Mouse (Mus musculus) CH12.LX (cell line): ENCODE data around the gene Gm40193. TPM values are rescaled to one million over a fixed set of nuclear protein-coding genes. Genes with fewer than 3 reads are reported as not detected.

Experiments
- DNase-seq: peaks from one replicate; pipeline ENCODE4 v3.0.0-alpha.2; 2013; ENCODE audit errors: extremely low read depth
- H3K27ac ChIP-seq: 2 replicates; pipeline ENCODE4 v1.5.1; 2012; ENCODE audit warnings: low read depth, mild to moderate bottlenecking, control low read depth, moderate library complexity; ENCODE audit not compliant: insufficient read depth
- H3K27me3 ChIP-seq: replicated peaks from 2 replicates; pipeline ENCODE3; 2012; ENCODE audit warnings: inconsistent platforms
- H3K36me3 ChIP-seq, 2 experiments: replicated peaks in 1 of 2; 2 replicates each; pipeline versions ENCODE3 to v1.6.1; 2012; ENCODE audit warnings: inconsistent platforms in 1 of 2, low read length in 1 of 2, mild to moderate bottlenecking in 1 of 2, mixed read lengths in 1 of 2, moderate library complexity in 1 of 2; ENCODE audit not compliant: control insufficient read depth in 1 of 2, insufficient read depth in 1 of 2
- H3K4me1 ChIP-seq, 2 experiments: 2 replicates each; pipeline ENCODE4 v1.6.1; 2012; ENCODE audit warnings: inconsistent platforms in 1 of 2, moderate library complexity in 1 of 2; ENCODE audit not compliant: insufficient read depth in 2 of 2, control insufficient read depth in 1 of 2
- H3K4me2 ChIP-seq: 2 replicates; pipeline ENCODE4 v1.6.1; 2012; ENCODE audit warnings: low read depth, mild to moderate bottlenecking, control low read depth; ENCODE audit not compliant: poor library complexity, insufficient read depth, severe bottlenecking
- H3K4me3 ChIP-seq, 3 experiments: fragments of 150-350 bp in 1 of 3; sonication (generic) in 1 of 3; replicated peaks in 1 of 3; 2 replicates each; pipeline versions ENCODE3 to v1.5.1; 2011 to 2012; ENCODE audit warnings: low read depth in 2 of 3, low read length in 2 of 3, mild to moderate bottlenecking in 2 of 3, moderate library complexity in 2 of 3, control low read depth in 1 of 3, improper control_type of control experiment in 1 of 3, inconsistent platforms in 1 of 3, mixed read lengths in 1 of 3; ENCODE audit not compliant: poor library complexity in 1 of 3
- H3K79me2 ChIP-seq: replicated peaks from 2 replicates; pipeline ENCODE4 v1.6.1; 2012; ENCODE audit warnings: mild to moderate bottlenecking, moderate library complexity; ENCODE audit not compliant: control insufficient read depth, poor library complexity, insufficient read depth, severe bottlenecking; ENCODE audit errors: extremely low read depth
- H3K9ac ChIP-seq: 2 replicates; pipeline ENCODE4 v1.6.1; 2012; ENCODE audit warnings: low read depth, mild to moderate bottlenecking, control low read depth, moderate library complexity; ENCODE audit not compliant: insufficient read depth
- H3K9me3 ChIP-seq: replicated peaks from 2 replicates; pipeline ENCODE3; 2012; ENCODE audit warnings: low read length, inconsistent platforms, mixed read lengths
- CHD2 ChIP-seq: IDR thresholded peaks from 2 replicates; pipeline ENCODE4 v1.6.1; 2011; ENCODE audit warnings: low read length, improper control_type of control experiment
- CTCF ChIP-seq, 2 experiments: IDR thresholded peaks in 1 of 2; conservative IDR thresholded peaks in 1 of 2; 2 replicates each; pipeline ENCODE4 v1.5.1; 2011 to 2012; ENCODE audit warnings: low read depth in 2 of 2, low read length in 2 of 2, improper control_type of control experiment in 1 of 2, inconsistent platforms in 1 of 2, mild to moderate bottlenecking in 1 of 2, moderate library complexity in 1 of 2
- E2F4 ChIP-seq: IDR thresholded peaks from 2 replicates; pipeline ENCODE4 v1.6.1; 2011; ENCODE audit warnings: low read depth, low read length, improper control_type of control experiment; ENCODE audit not compliant: insufficient replicate concordance
- ELF1 ChIP-seq: IDR thresholded peaks from 2 replicates; pipeline ENCODE4 v1.6.1; 2014; ENCODE audit warnings: low read depth, mild to moderate bottlenecking, inconsistent platforms, low read length, improper control_type of control experiment
- EP300 ChIP-seq: IDR thresholded peaks from 2 replicates; pipeline ENCODE4 v1.6.1; 2011; ENCODE audit warnings: low read length, improper control_type of control experiment
- ETS1 ChIP-seq: conservative IDR thresholded peaks from 2 replicates; pipeline ENCODE4 v1.6.1; 2012; ENCODE audit warnings: low read depth, mild to moderate bottlenecking, inconsistent platforms, low read length, improper control_type of control experiment, moderate library complexity
- GABPA ChIP-seq: IDR thresholded peaks from 2 replicates; pipeline ENCODE4 v1.6.1; 2012; ENCODE audit warnings: low read depth, low read length, improper control_type of control experiment, inconsistent platforms; ENCODE audit not compliant: insufficient replicate concordance
- HCFC1 ChIP-seq: IDR thresholded peaks from 2 replicates; pipeline ENCODE4 v1.6.1; 2012; ENCODE audit warnings: low read depth, mild to moderate bottlenecking, inconsistent platforms, low read length, improper control_type of control experiment
- JUND ChIP-seq: conservative IDR thresholded peaks from 2 replicates; pipeline ENCODE4 v1.6.1; 2011; ENCODE audit warnings: low read depth, low read length, improper control_type of control experiment
- KAT2A ChIP-seq: IDR thresholded peaks from 2 replicates; pipeline ENCODE4 v1.6.1; 2012; ENCODE audit warnings: low read length, improper control_type of control experiment, inconsistent platforms; ENCODE audit not compliant: insufficient replicate concordance
- MAFK ChIP-seq: IDR thresholded peaks from 2 replicates; pipeline ENCODE4 v1.6.1; 2011; ENCODE audit warnings: low read length, improper control_type of control experiment; ENCODE audit not compliant: insufficient replicate concordance
- MAX ChIP-seq: IDR thresholded peaks from 2 replicates; pipeline ENCODE4 v1.6.1; 2011; ENCODE audit warnings: low read length, improper control_type of control experiment
- MYC ChIP-seq: IDR thresholded peaks from 2 replicates; pipeline ENCODE4 v1.6.1; 2011; ENCODE audit warnings: low read depth, mild to moderate bottlenecking, improper control_type of control experiment, low read length
- PAX5 ChIP-seq: IDR thresholded peaks from 2 replicates; pipeline ENCODE4 v1.6.1; 2012; ENCODE audit warnings: low read length, inconsistent platforms, mixed read lengths
- POLR2AphosphoS2 ChIP-seq: IDR thresholded peaks from 2 replicates; pipeline ENCODE4 v1.6.1; 2011; ENCODE audit warnings: low read depth, low read length, improper control_type of control experiment
- RAD21 ChIP-seq: IDR thresholded peaks from 2 replicates; pipeline ENCODE4 v1.6.1; 2011; ENCODE audit warnings: low read depth, mild to moderate bottlenecking, low read length, improper control_type of control experiment, moderate library complexity
- RCOR1 ChIP-seq: conservative IDR thresholded peaks from 2 replicates; pipeline ENCODE4 v1.6.1; 2012; ENCODE audit warnings: low read depth, mild to moderate bottlenecking, inconsistent platforms, low read length, improper control_type of control experiment
- SMC3 ChIP-seq: IDR thresholded peaks from 2 replicates; pipeline ENCODE4 v1.6.1; 2011; ENCODE audit warnings: low read depth, low read length, improper control_type of control experiment
- TBP ChIP-seq: conservative IDR thresholded peaks from 2 replicates; pipeline ENCODE4 v1.6.1; 2011; ENCODE audit warnings: low read depth, low read length, improper control_type of control experiment
- TCF12 ChIP-seq: IDR thresholded peaks from 2 replicates; pipeline ENCODE4 v1.6.1; 2014; ENCODE audit warnings: low read depth, mild to moderate bottlenecking, inconsistent platforms, low read length, improper control_type of control experiment
- UBTF ChIP-seq: IDR thresholded peaks from 2 replicates; pipeline ENCODE4 v1.6.1; 2012; ENCODE audit warnings: low read depth, mild to moderate bottlenecking, inconsistent platforms, low read length, improper control_type of control experiment, moderate library complexity
- USF1 ChIP-seq: IDR thresholded peaks from 2 replicates; pipeline ENCODE4 v1.6.1; 2014; ENCODE audit warnings: low read depth, mild to moderate bottlenecking, inconsistent platforms, low read length, improper control_type of control experiment
- ZC3H11A ChIP-seq: IDR thresholded peaks from 2 replicates; pipeline ENCODE4 v1.6.1; 2012; ENCODE audit warnings: low read depth, mild to moderate bottlenecking, inconsistent platforms, low read length, improper control_type of control experiment
- ZKSCAN1 ChIP-seq: IDR thresholded peaks from 2 replicates; pipeline ENCODE4 v1.6.1; 2012; ENCODE audit warnings: low read depth, inconsistent platforms, low read length, improper control_type of control experiment, borderline replicate concordance
- dilution Hi-C: fragments of 300-500 bp; cut with MboI; formaldehyde crosslinking; loops from 2 replicates; pipeline ENCODE4 v1.14.3; 2020; ENCODE audit warnings: low sequenced_read_pairs; ENCODE audit not compliant: extremely low pct_unique_long_range_greater_than_20kb, extremely low pct_ligation_motif_present
- in situ Hi-C: fragments of 300-500 bp; cut with MboI; formaldehyde crosslinking; loops from 3 replicates; pipeline ENCODE4 v1.14.3; 2019; ENCODE audit warnings: low sequenced_read_pairs, low pct_ligation_motif_present, low pct_unique_long_range_greater_than_20kb, mixed read lengths
- polyA plus RNA-seq: library from polyadenylated mRNA; unstranded; fragments of >175 nt; gene quantifications from 2 replicates; pipeline ENCODE4 v1.2.1, GENCODE M21; 2012; ENCODE audit warnings: low read depth; ENCODE audit not compliant: insufficient read length
- total RNA-seq, 2 experiments: library from RNA; depleted of rRNA; stranded (reverse); fragments of 300-350 nt in 1 of 2; fragments of >200 nt in 1 of 2; gene quantifications; 2 replicates each; pipeline ENCODE4 v1.2.3; 2012 to 2014

Gene Gm40193
- total RNA-seq (2012; rRNA removed) (not detected in 2 replicates), total RNA-seq (2014; rRNA removed) (not detected in 2 replicates), polyA plus RNA-seq (not detected in 2 replicates)

GRCm38 (mm10) chr11:70532839-70533238, at the start of gene Gm40193:
Gm40193 (minus strand) TSS chr11:70532939.
- in situ Hi-C loops = no loop called here
- Histone ChIP-seq H3K4me1 (peaks cover 3 to 40% of the 10 kb centered on the region in 2 experiments; a peak in 2 of 4 replicates), H3K4me2 (no peak within 1 kb of the TSS), H3K9me3 (no peaks in the 10 kb centered on the region), H3K79me2 (no peaks in the 10 kb centered on the region), H3K27me3 (no peaks in the 10 kb centered on the region), H3K4me3 (no peak within 1 kb of the TSS), H3K36me3 (peaks cover 9 to 19% of the 10 kb centered on the region in 2 experiments), H3K27ac (no peak within 1 kb of the TSS), H3K9ac (no peak within 1 kb of the TSS)
- dilution Hi-C loops = no loop called here
- no peak for DNase-seq
- no peak for TF ChIP-seq ZKSCAN1
- no peak for TF ChIP-seq ZC3H11A
- no peak for TF ChIP-seq MAX
- no peak for TF ChIP-seq JUND
- no peak for TF ChIP-seq POLR2AphosphoS2
- no peak for TF ChIP-seq GABPA
- no peak for TF ChIP-seq ETS1
- TF ChIP-seq SMC3 = no peak
- TF ChIP-seq HCFC1 = no peak
- no peak for TF ChIP-seq RCOR1
- TF ChIP-seq UBTF = no peak
- TF ChIP-seq USF1 = no peak

GRCm38 (mm10) chr11:70582196-70582595, 49.5 kb upstream of the Gm40193 start:
- in situ Hi-C loops (no loop called here), dilution Hi-C loops (no loop called here)
- peaks cover 49 to 99% of the 10 kb centered on the region in 2 experiments for H3K4me1 ChIP-seq
- no peak overlapping the region for H3K9ac ChIP-seq
- DNase-seq = no peak
- H3K36me3 ChIP-seq = peaks cover 0 to 22% of the 10 kb centered on the region in 2 experiments
- no peaks in the 10 kb centered on the region for H3K27me3 ChIP-seq
- H3K79me2 ChIP-seq = peaks cover 14% of the 10 kb centered on the region
- H3K4me3 ChIP-seq = no peak overlapping the region
- no peaks in the 10 kb centered on the region for H3K9me3 ChIP-seq
- H3K27ac ChIP-seq = peak overlapping the region; percentile 63; the same call in 1 of the 2 replicates
- H3K4me2 ChIP-seq = no peak overlapping the region
- TF ChIP-seq TCF12 (no peak), EP300 (0 out of 2 replicates have a peak, but pooled peaks have one; percentile 4)

- Histone ChIP-seq H3K27ac (peak overlapping the region; percentile 64), H3K27me3 (no peaks in the 10 kb centered on the region), H3K79me2 (peaks cover 10% of the 10 kb centered on the region), H3K36me3 (peaks cover 0 to 34% of the 10 kb centered on the region in 2 experiments), H3K4me1 (peaks cover 38 to 99% of the 10 kb centered on the region in 2 experiments), H3K4me3 (no peak overlapping the region), H3K9me3 (no peaks in the 10 kb centered on the region), H3K4me2 (0 out of 2 replicates have a peak overlapping the region, but pooled peaks have one; percentile 33), H3K9ac (peak overlapping the region; percentile 39; the same call in 1 of the 2 replicates)
- peak; percentile 67 for DNase-seq
- dilution Hi-C loops = no loop called here
- TF ChIP-seq ETS1 = no peak
- TF ChIP-seq RAD21 = no peak
- TF ChIP-seq MYC = no peak
- no peak for TF ChIP-seq MAFK
- no peak for TF ChIP-seq CHD2
- TF ChIP-seq TBP = 0 out of 2 replicates have a peak, but pooled peaks have one; percentile 17
- no peak for TF ChIP-seq CTCF (conservative IDR thresholded peaks at IDR 0.05 in 1 of 2, IDR thresholded peaks at IDR 0.05 in 1 of 2; ENCODE audit: low read depth in 2 of 2, low read length in 2 of 2)
- TF ChIP-seq HCFC1 = no peak
- TF ChIP-seq EP300 = peak; percentile 42; the same call in 1 of the 2 replicates
- TF ChIP-seq POLR2AphosphoS2 = no peak
- TF ChIP-seq ELF1 = peak; percentile 50; the same call in 1 of the 2 replicates
- no peak; the same call in 1 of the 2 replicates for TF ChIP-seq MAX
- TF ChIP-seq E2F4 = no peak
- no peak for TF ChIP-seq KAT2A
- no peak for TF ChIP-seq PAX5
- in situ Hi-C loops = no loop called here
These were observed 48.2 kb upstream of the Gm40193 start for GRCm38 (mm10) chr11:70580921-70581320.
